Mouse (Mus musculus) myocyte (in vitro differentiated cells): Measurements from ENCODE around the gene Zcchc8. TPM values are rescaled to one million over a fixed set of nuclear protein-coding genes. Genes with fewer than 3 reads are reported as not detected.
A peak's percentile ranks its signal among the peaks of the same experiment; 100 is the strongest.

Experiments used
- H3K27me3 ChIP-seq: one replicate; pipeline ENCODE4 v1.6.1; 2011; ENCODE audit not compliant: control insufficient read depth, insufficient read depth, insufficient read length
- H3K36me3 ChIP-seq: one replicate; pipeline ENCODE4 v1.6.1; 2011; ENCODE audit not compliant: control insufficient read depth, insufficient read depth
- H3K4me2 ChIP-seq: one replicate; pipeline ENCODE4 v1.6.1; 2011; ENCODE audit warnings: low read depth, control low read depth
- H3K4me3 ChIP-seq: one replicate; pipeline ENCODE4 v1.5.1; 2011; ENCODE audit warnings: mild to moderate bottlenecking, control low read depth, moderate library complexity
- H3K79me2 ChIP-seq: one replicate; pipeline ENCODE4 v1.6.1; 2011; ENCODE audit not compliant: control insufficient read depth, insufficient read depth
- H3ac ChIP-seq: one replicate; pipeline ENCODE4 v1.6.1; 2011; ENCODE audit not compliant: control insufficient read depth, insufficient read length
- CEBPB ChIP-seq: IDR thresholded peaks from 2 replicates; pipeline ENCODE4 v1.6.1; 2011; ENCODE audit warnings: mild to moderate bottlenecking, moderate library complexity; ENCODE audit not compliant: poor library complexity, insufficient read depth, severe bottlenecking
- E2F4 ChIP-seq: IDR thresholded peaks from one replicate; pipeline ENCODE4 v1.6.1; 2011; ENCODE audit warnings: mild to moderate bottlenecking, control low read depth, moderate library complexity; ENCODE audit not compliant: insufficient read depth
- MAX ChIP-seq: IDR thresholded peaks from one replicate; pipeline ENCODE4 v1.6.1; 2011; ENCODE audit warnings: low read depth, mild to moderate bottlenecking, control low read depth
- MYOD1 ChIP-seq, 3 experiments: IDR thresholded peaks; one replicate each; pipeline ENCODE4 v1.6.1; 2011; ENCODE audit warnings: control low read depth in 2 of 3, low read depth in 2 of 3, mild to moderate bottlenecking in 2 of 3, moderate library complexity in 1 of 3; ENCODE audit not compliant: insufficient read length in 2 of 3, control insufficient read depth in 1 of 3
- MYOG ChIP-seq, 3 experiments: IDR thresholded peaks; one replicate each; pipeline ENCODE4 v1.6.1; 2011; ENCODE audit warnings: control low read depth in 2 of 3, low read depth in 2 of 3, mild to moderate bottlenecking in 2 of 3; ENCODE audit not compliant: insufficient read length in 2 of 3, control insufficient read depth in 1 of 3, insufficient read depth in 1 of 3
- POLR2A ChIP-seq: IDR thresholded peaks from one replicate; pipeline ENCODE4 v1.6.1; 2011; ENCODE audit warnings: low read depth, mild to moderate bottlenecking, control low read depth, moderate library complexity; ENCODE audit not compliant: insufficient read length
- POLR2AphosphoS2 ChIP-seq: IDR thresholded peaks from one replicate; pipeline ENCODE4 v1.6.1; 2011; ENCODE audit warnings: low read depth, control low read depth; ENCODE audit not compliant: insufficient read length
- REST ChIP-seq: IDR thresholded peaks from one replicate; pipeline ENCODE4 v1.6.1; 2011; ENCODE audit warnings: mild to moderate bottlenecking, control low read depth, moderate library complexity; ENCODE audit not compliant: insufficient read depth, insufficient read length
- SRF ChIP-seq: IDR thresholded peaks from one replicate; pipeline ENCODE4 v1.6.1; 2011; ENCODE audit warnings: low read depth; ENCODE audit not compliant: control insufficient read depth, insufficient read length
- TCF12 ChIP-seq: IDR thresholded peaks from one replicate; pipeline ENCODE4 v1.6.1; 2011; ENCODE audit warnings: mild to moderate bottlenecking, control low read depth; ENCODE audit not compliant: poor library complexity, insufficient read depth, severe bottlenecking
- TCF3 ChIP-seq: IDR thresholded peaks from one replicate; pipeline ENCODE4 v1.6.1; 2011; ENCODE audit warnings: low read depth, control low read depth; ENCODE audit not compliant: insufficient read length
- USF1 ChIP-seq: IDR thresholded peaks from one replicate; pipeline ENCODE4 v1.6.1; 2011; ENCODE audit warnings: low read depth, mild to moderate bottlenecking, control low read depth, moderate library complexity
- polyA plus RNA-seq: library from polyadenylated mRNA; unstranded; fragments of >200 nt; fragmentation: generic; extraction: Trizol; gene quantifications from one replicate; pipeline ENCODE4 v1.2.1, GENCODE M21; 2012; ENCODE audit warnings: missing spikeins

The Zcchc8 gene
- polyA plus RNA-seq, 1 experiment, result 9.7 TPM

DNA sequence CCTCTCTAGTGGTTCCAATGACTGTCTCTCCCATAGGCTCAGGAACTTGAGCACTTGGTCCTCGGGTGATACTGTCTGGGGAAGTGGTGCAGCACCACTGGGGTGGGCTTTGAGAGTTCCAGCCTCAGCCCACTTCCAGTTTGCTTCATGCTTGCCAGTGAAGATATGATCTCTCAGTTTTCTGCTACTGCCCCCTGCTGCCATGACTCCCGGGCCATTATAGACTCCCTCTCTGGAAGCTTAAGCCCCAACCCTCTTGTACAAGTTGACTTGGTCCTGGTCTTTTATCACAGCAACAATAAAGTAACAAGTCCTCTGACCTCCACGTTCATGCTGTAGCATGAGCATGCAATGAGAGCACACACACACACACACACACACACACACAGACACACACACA is 41.8 kb downstream of the Zcchc8 start:
- H3K27me3 ChIP-seq, result no peaks in the 10 kb centered on the region
- TF ChIP-seq E2F4 (no peak), TCF12 (no peak), SRF (no peak), CEBPB (no peak), MYOD1 (IDR thresholded peaks at IDR 0.05; ENCODE audit: control insufficient read depth in 1 of 3, insufficient read length in 2 of 3, low read depth in 2 of 3) (no peak), USF1 (no peak), MAX (no peak), POLR2AphosphoS2 (no peak), POLR2A (no peak), REST (no peak), MYOG (IDR thresholded peaks at IDR 0.05; ENCODE audit: control insufficient read depth in 1 of 3, insufficient read depth in 1 of 3, insufficient read length in 2 of 3, low read depth in 2 of 3) (no peak), TCF3 (no peak)
- H3ac ChIP-seq, result no peak overlapping the region
- peaks cover 68% of the 10 kb centered on the region for H3K79me2 ChIP-seq
- peak overlapping the region; percentile 10 for H3K4me2 ChIP-seq
- H3K4me3 ChIP-seq, result no peak overlapping the region
- H3K36me3 ChIP-seq, result no peaks in the 10 kb centered on the region

DNA sequence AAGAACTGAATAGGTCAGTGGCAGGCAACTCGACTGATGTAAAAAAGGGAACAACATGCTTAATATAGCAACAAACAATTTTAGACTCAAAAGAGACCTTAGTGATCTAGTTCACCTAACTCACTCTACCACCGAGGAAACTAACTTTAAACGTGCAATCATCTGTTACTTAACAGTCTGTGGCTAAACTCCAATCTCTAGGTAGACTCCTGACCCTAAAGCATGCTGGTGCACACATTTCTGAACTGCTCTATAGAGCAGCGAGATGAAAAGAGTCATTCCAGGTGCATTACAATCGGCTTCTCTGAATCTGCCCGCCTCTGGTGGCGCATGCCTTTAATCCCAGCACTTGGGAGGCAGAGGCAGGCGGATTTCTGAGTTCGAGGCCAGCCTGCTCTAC is 45.2 kb downstream of the Zcchc8 start:
- H3ac ChIP-seq, result no peak overlapping the region
- H3K79me2 ChIP-seq, result peaks cover 71% of the 10 kb centered on the region
- H3K4me2 ChIP-seq, result peak overlapping the region; percentile 22
- TF ChIP-seq MYOG (IDR thresholded peaks at IDR 0.05; ENCODE audit: control insufficient read depth in 1 of 3, insufficient read depth in 1 of 3, insufficient read length in 2 of 3, low read depth in 2 of 3) (no peak), E2F4 (no peak), REST (no peak), POLR2AphosphoS2 (no peak), TCF3 (no peak), USF1 (no peak), SRF (no peak), MAX (no peak), MYOD1 (IDR thresholded peaks at IDR 0.05; ENCODE audit: control insufficient read depth in 1 of 3, insufficient read length in 2 of 3, low read depth in 2 of 3) (no peak), CEBPB (no peak), POLR2A (no peak), TCF12 (no peak)
- no peaks in the 10 kb centered on the region for H3K27me3 ChIP-seq
- no peak overlapping the region for H3K4me3 ChIP-seq
- no peaks in the 10 kb centered on the region for H3K36me3 ChIP-seq

DNA sequence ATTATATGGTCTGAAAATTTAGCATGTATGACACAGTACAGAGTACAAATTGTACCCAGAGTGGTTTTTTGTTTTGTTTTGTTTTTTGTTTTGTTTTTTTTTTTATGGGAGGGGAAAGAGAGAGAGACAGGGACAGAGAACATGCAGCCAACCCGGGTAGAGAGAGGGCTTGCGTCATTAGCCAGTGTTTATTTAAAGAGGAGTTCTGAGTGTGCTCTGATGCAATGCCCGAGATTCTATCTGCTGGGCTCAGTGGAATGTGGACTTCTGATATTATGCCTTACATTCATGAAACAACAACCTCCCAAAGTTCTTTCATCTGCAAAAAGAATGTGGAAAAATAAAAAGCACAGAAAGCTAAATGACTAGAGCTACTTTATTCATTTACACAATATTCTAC is 45.7 kb downstream of the Zcchc8 start:
- Histone ChIP-seq H3K27me3 (no peaks in the 10 kb centered on the region), H3K4me3 (no peak overlapping the region), H3K4me2 (peak overlapping the region; percentile 22), H3K36me3 (no peaks in the 10 kb centered on the region), H3K79me2 (peaks cover 67% of the 10 kb centered on the region), H3ac (no peak overlapping the region)
- TF ChIP-seq CEBPB (peak; percentile 93), POLR2A (no peak), MYOD1 (IDR thresholded peaks at IDR 0.05; ENCODE audit: control insufficient read depth in 1 of 3, insufficient read length in 2 of 3, low read depth in 2 of 3) (no peak), TCF12 (no peak)

DNA sequence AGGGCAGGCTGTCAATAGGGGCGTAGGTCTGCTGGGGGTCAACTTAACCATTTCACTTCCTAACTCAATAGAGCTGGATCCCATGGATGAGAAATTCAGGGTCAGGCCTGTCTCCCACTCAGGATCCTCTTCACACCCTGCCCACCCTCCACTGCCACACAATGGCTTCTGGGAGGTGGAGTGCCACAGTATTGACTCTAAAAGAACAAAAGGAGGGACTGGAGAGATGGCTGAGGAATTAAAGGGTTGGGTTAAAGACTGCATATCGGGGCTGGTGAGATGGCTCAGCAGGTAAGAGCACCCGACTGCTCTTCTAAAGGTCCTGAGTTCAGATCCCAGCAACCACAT is 49.5 kb downstream of the Zcchc8 start:
- Histone ChIP-seq H3K79me2 (peaks cover 55% of the 10 kb centered on the region), H3ac (no peak overlapping the region), H3K27me3 (no peaks in the 10 kb centered on the region), H3K4me3 (no peak overlapping the region), H3K4me2 (peak overlapping the region; percentile 91), H3K36me3 (no peaks in the 10 kb centered on the region)
- TF ChIP-seq CEBPB (no peak), REST (no peak), MAX (no peak), POLR2AphosphoS2 (no peak), TCF3 (no peak), POLR2A (no peak), MYOD1 (IDR thresholded peaks at IDR 0.05; ENCODE audit: control insufficient read depth in 1 of 3, insufficient read length in 2 of 3, low read depth in 2 of 3) (no peak), E2F4 (no peak), USF1 (no peak), SRF (no peak), MYOG (IDR thresholded peaks at IDR 0.05; ENCODE audit: control insufficient read depth in 1 of 3, insufficient read depth in 1 of 3, insufficient read length in 2 of 3, low read depth in 2 of 3) (no peak), TCF12 (no peak)

DNA sequence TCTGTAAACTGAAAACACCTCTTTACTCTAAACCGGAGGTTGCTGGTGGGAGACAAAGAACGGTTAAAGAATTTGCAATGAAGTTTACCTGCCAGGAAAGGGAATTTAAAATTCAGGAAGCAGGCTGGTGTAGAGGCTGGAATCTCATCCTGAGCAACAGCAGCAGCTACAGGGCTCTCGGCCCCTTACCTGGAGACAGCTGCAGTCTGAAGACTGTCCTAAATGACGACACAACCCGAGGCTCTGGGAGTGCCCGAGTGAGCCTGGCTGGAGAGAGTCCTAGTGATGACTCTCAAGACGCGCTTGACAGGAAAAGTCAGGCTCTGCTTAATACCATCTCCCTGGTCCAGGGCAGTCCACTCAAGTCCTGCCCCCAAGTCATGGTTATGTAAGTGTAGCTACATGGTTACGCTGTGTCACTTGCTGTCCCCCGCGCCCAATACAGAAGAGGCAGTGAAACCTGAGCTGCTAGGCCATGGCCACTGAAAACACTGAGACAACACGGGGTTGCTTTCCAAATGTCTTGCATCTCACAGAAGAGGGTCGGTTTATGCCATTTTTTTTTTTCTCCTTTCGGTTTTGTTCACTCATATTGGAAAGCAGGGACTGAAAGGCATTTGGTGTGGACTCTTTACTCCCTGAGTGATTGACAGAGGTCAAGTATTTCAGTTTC is 50.0 kb downstream of the Zcchc8 start:
- Histone ChIP-seq H3K4me2 (peak overlapping the region; percentile 91), H3K4me3 (no peak overlapping the region)

More for the DNA sequence above, 50.0 kb downstream of the Zcchc8 start:
- Histone ChIP-seq H3K79me2 (peaks cover 52% of the 10 kb centered on the region), H3K36me3 (no peaks in the 10 kb centered on the region), H3K27me3 (no peaks in the 10 kb centered on the region), H3ac (no peak overlapping the region)
- TF ChIP-seq MYOD1 (IDR thresholded peaks at IDR 0.05; ENCODE audit: control insufficient read depth in 1 of 3, insufficient read length in 2 of 3, low read depth in 2 of 3) (peak in 1 of 3 experiments; percentile 1), TCF3 (no peak), CEBPB (no peak)
